Mouse (Mus musculus) spleen, adult 2 months (tissue): ENCODE results near the gene Snx21. TPM values are rescaled to one million over a fixed set of nuclear protein-coding genes. Genes with fewer than 3 reads are reported as not detected.

Experiments
- DNase-seq, 2 experiments: peaks; one replicate each; pipeline versions ENCODE4 v3.0.0 to v3.0.0-alpha.2; 2012 to 2021; ENCODE audit warnings: low spot score in 2 of 2, low read depth in 1 of 2
- H3K27ac ChIP-seq: fragments of 200-500 bp; 2 replicates; pipeline ENCODE4 v1.5.1; 2012; ENCODE audit warnings: low read length, inconsistent platforms; ENCODE audit not compliant: insufficient read depth
- H3K27me3 ChIP-seq: fragments of 200-500 bp; 2 replicates; pipeline ENCODE4 v1.6.1; 2012; ENCODE audit warnings: mild to moderate bottlenecking, moderate library complexity, low read length, inconsistent platforms; ENCODE audit not compliant: control insufficient read depth, insufficient read depth
- H3K36me3 ChIP-seq: fragments of 200-500 bp; 2 replicates; pipeline ENCODE4 v1.6.1; 2012; ENCODE audit warnings: mild to moderate bottlenecking, low read length, inconsistent platforms; ENCODE audit not compliant: control insufficient read depth, insufficient read depth
- H3K4me1 ChIP-seq: fragments of 200-500 bp; 2 replicates; pipeline ENCODE4 v1.6.1; 2011; ENCODE audit warnings: inconsistent platforms; ENCODE audit not compliant: control insufficient read depth, insufficient read depth, insufficient read length
- H3K4me3 ChIP-seq: fragments of 200-500 bp; 2 replicates; pipeline ENCODE4 v1.5.1; 2011; ENCODE audit warnings: mild to moderate bottlenecking, inconsistent platforms; ENCODE audit not compliant: insufficient read depth, insufficient read length; ENCODE audit errors: extremely low read depth
- CTCF ChIP-seq: fragments of 200-500 bp; IDR thresholded peaks from 2 replicates; pipeline ENCODE4 v1.5.1; 2011; ENCODE audit warnings: mild to moderate bottlenecking, inconsistent platforms; ENCODE audit not compliant: insufficient read depth, insufficient read length, insufficient replicate concordance; ENCODE audit errors: extremely low read depth
- POLR2A ChIP-seq: fragments of 200-500 bp; IDR thresholded peaks from 2 replicates; pipeline ENCODE4 v1.6.1; 2011; ENCODE audit warnings: low read depth, low read length, inconsistent platforms
- WGBS: fragments of 180-500 bp; shearing (Covaris S2); methylation state at CpG from one replicate; pipeline ENCODE4 v1.1.7; 2018; 5-methylcytosine and 5-hydroxymethylcytosine counted together
- polyA plus RNA-seq: library from polyadenylated mRNA; depleted of rRNA; stranded (reverse); fragments of >200 nt; gene quantifications from 2 replicates; pipeline ENCODE4 v1.2.3, GENCODE M21; 2012

Gene Snx21
- polyA plus RNA-seq, 1 experiment, result 9.5 TPM

GRCm38 (mm10) chr2:164769258-164770037, 16.2 kb upstream of the Snx21 start, which contains the start of gene Ube2c:
Gene Ube2c (plus strand): TSS chr2:164769898.
- peaks cover 11% of the 10 kb centered on the region for H3K36me3 ChIP-seq
- DNase-seq, result peak; percentile 94 to 98
- 2% methylated on average over 53 of the region's 53 CpGs for WGBS
- H3K4me1 ChIP-seq, result no peaks in the 10 kb centered on the region; the same call in 1 of the 2 replicates
- peak within 1 kb of the TSS; percentile 13; the same call in 1 of the 2 replicates for H3K27ac ChIP-seq
- peak within 1 kb of the TSS; percentile 62 for H3K4me3 ChIP-seq
- no peaks in the 10 kb centered on the region for H3K27me3 ChIP-seq
- no peak for TF ChIP-seq POLR2A
- TF ChIP-seq CTCF, result no peak; the same call in 1 of the 2 replicates

DNA sequence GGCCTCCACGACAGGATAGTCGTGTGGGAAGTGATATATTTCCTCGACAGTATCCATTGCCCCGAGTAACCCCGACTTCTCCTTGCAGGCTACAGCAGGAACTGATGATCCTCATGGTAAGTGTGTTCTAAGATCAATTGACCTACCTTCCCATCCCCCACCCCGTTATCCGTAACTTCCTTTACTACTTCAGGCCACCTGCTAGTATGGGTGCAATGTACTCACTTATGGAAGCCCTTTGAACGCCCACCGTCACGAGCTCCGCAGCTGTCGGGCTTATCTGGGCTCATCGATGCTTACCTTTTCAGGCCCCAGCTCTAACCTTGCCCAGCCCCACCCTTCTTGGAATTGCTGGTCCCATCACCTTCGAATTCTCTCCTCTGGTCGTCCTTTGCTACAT, 15.3 kb upstream of the Snx21 start:
- Histone ChIP-seq H3K36me3 (peaks cover 7% of the 10 kb centered on the region), H3K4me3 (peak overlapping the region; percentile 62; the same call in 1 of the 2 replicates), H3K27me3 (no peaks in the 10 kb centered on the region), H3K4me1 (no peaks in the 10 kb centered on the region; the same call in 1 of the 2 replicates), H3K27ac (no peak overlapping the region)
- DNase-seq, result no peak
- TF ChIP-seq CTCF (no peak), POLR2A (no peak)
- WGBS, result 3% methylated on average over 15 of the region's 15 CpGs

DNA sequence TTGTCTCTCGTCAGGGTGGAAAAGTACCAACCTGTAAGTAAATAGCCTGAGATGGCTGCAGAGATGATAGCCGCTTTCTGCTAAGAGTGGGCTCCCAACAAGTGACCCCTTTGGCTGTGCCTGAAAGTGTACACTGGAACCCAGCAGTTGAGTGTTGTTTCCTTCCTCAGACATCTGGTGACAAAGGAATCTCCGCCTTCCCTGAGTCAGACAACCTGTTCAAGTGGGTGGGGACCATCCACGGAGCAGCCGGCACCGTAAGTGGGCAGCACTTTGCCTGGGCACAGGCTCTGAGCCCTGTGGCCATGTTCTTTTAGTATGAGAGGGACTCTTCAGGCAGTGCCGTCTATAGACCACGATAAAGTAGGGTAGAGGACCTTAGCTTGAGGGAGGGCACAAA, 14.5 kb upstream of the Snx21 start:
- DNase-seq, result no peak
- 76% methylated on average over 8 of the region's 8 CpGs for WGBS
- TF ChIP-seq CTCF (no peak), POLR2A (no peak)
- Histone ChIP-seq H3K27me3 (no peaks in the 10 kb centered on the region), H3K36me3 (peaks cover 7% of the 10 kb centered on the region), H3K4me1 (no peaks in the 10 kb centered on the region; the same call in 1 of the 2 replicates), H3K4me3 (0 out of 2 replicates have a peak overlapping the region, but pooled peaks have one; percentile 4), H3K27ac (no peak overlapping the region)

DNA sequence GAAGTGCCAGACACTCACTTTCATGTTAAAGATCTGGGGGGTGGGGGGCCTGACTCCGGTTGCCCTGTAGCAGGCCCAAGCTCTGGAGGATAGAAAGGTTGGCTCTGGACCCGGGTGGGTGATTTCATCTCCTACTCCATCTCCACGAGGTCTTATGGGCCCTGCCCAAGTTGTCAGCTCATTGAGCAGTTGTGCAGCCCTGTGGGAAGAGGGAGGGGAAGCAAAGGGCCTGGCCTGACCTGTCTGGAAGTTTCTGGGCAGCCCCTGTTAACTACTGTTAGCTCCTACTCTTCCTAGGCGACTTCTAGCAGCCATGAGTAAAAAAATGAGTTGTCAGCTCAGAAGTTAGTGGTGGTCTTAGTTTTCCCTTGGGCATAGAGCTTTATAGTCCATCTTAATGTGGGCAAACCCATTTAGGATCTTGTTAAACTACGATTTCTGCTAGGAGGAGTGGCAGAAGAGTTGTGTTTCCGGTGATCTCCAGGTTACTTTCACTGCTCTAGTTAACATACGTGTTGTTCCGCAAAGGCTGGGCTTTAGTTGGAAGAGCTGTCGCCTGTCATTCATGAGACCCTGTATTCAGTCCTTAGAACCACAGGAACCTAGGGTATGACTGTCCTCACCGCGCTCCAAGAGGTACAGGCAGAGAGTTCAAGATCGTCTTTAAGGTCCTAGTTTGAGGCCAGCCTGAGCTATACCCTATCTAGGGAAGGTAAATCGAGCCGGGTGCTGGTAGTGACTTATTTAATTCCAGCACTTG, 12.2 kb upstream of the Snx21 start:
- WGBS, result 85% methylated on average over 14 of the region's 14 CpGs
- 0 out of 2 replicates have a peak overlapping the region, but pooled peaks have one; percentile 2 for H3K27ac ChIP-seq
- H3K4me3 ChIP-seq, result no peak overlapping the region

GRCm38 (mm10) chr2:164773989-164774364, 11.6 kb upstream of the Snx21 start:
- no peaks in the 10 kb centered on the region; the same call in 1 of the 2 replicates for H3K4me1 ChIP-seq
- 72% methylated on average over 5 of the region's 5 CpGs for WGBS
- no peaks in the 10 kb centered on the region for H3K27me3 ChIP-seq
- H3K4me3 ChIP-seq, result no peak overlapping the region
- H3K27ac ChIP-seq, result no peak overlapping the region
- no peak for DNase-seq
- H3K36me3 ChIP-seq, result no peaks in the 10 kb centered on the region
- TF ChIP-seq POLR2A (no peak), CTCF (no peak)

More for the DNA sequence above, 12.2 kb upstream of the Snx21 start:
- DNase-seq, result no peak
- TF ChIP-seq CTCF (no peak), POLR2A (no peak)
- H3K4me1 ChIP-seq, result no peaks in the 10 kb centered on the region; the same call in 1 of the 2 replicates
- H3K27me3 ChIP-seq, result no peaks in the 10 kb centered on the region
- H3K36me3 ChIP-seq, result no peaks in the 10 kb centered on the region

DNA sequence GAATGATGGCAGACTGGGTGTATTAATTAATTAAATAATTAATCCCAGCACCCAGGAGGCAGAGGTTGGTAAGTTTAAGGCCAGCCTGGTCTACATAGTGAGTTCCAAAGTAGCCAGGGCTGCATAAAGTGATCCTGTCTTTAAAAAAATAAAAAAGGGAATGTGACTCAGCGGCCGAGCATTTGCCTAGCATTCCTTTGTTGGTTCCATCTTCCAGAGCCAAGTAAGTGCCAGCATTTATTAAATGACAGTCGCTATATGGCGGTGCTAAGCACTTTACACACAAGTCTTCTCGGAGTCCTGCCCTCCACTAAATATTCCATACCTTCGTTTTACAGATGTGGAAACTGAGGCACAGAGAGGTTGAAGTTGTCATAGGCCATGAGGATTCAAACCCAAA, 9.5 kb upstream of the Snx21 start:
- no peak for DNase-seq
- no peak overlapping the region for H3K27ac ChIP-seq
- 92% methylated on average over 6 of the region's 6 CpGs for WGBS
- no peaks in the 10 kb centered on the region for H3K4me1 ChIP-seq
- H3K36me3 ChIP-seq, result no peaks in the 10 kb centered on the region
- TF ChIP-seq POLR2A (no peak), CTCF (no peak)
- no peaks in the 10 kb centered on the region for H3K27me3 ChIP-seq
- no peak overlapping the region for H3K4me3 ChIP-seq
